Mouse (Mus musculus): ENCODE data around the gene Fxr2. TPM values are rescaled to one million over a fixed set of nuclear protein-coding genes. Genes with fewer than 3 reads are reported as not detected.
"Not testable (repeated sequence)": the region's sequence is repeated elsewhere in the genome, so short reads cannot be mapped to it uniquely, and the experiment has no call there.

The Fxr2 gene
- total and polyA plus RNA-seq, 2 experiments: 18.1 to 33.9 TPM

- H3K27ac ChIP-seq (replicated peaks; ENCODE audit: insufficient read depth, low read depth, low read length): peak within 1 kb of the TSS; percentile 88
- peak; percentile 68 for DNase-seq (ENCODE audit: extremely low read depth, low read depth, low spot score)
- WGBS: under 1% methylated on average over 20 of the region's 20 CpGs
Observed at GRCm38 (mm10) chr11:69621571-69622268, 11.1 kb upstream of the Fxr2 start, which contains the start of gene Sat2. Sat2 (plus strand) TSS chr11:69622024.

GRCm38 (mm10) chr11:69622406-69622805, 10.4 kb upstream of the Fxr2 start:
- TF ChIP-seq POLR2A (IDR thresholded peaks at IDR 0.05; ENCODE audit: extremely low read depth, insufficient read depth, low read length) (no peak), CTCF (IDR thresholded peaks at IDR 0.05; ENCODE audit: low read depth, low read length) (no peak)
- H3K79me2 ChIP-seq (ENCODE audit: control insufficient read depth, insufficient read depth, low read length): no peaks in the 10 kb centered on the region
- H3K4me3 ChIP-seq (ENCODE audit: insufficient read depth, low read depth, low read length): peak overlapping the region; percentile 58
- WGBS: 6% methylated on average over 6 of the region's 6 CpGs
- no peaks in the 10 kb centered on the region for H3K36me3 ChIP-seq (ENCODE audit: control insufficient read depth, insufficient read depth, low read length)
- peak overlapping the region; percentile 73 for H3K9ac ChIP-seq (ENCODE audit: low read depth, low read length)
- peak; percentile 43 for DNase-seq (ENCODE audit: extremely low read depth, low read depth, low spot score)
- H3K27me3 ChIP-seq (ENCODE audit: control insufficient read depth, insufficient read depth, low read length): no peaks in the 10 kb centered on the region
- peaks cover 2% of the 10 kb centered on the region; the same call in 1 of the 2 replicates for H3K4me1 ChIP-seq (ENCODE audit: control insufficient read depth, insufficient read depth, low read length)
- H3K27ac ChIP-seq (replicated peaks; ENCODE audit: insufficient read depth, low read depth, low read length): peak overlapping the region; percentile 88

More at GRCm38 (mm10) chr11:69621571-69622268, 11.1 kb upstream of the Fxr2 start, which contains the start of gene Sat2:
- TF ChIP-seq CTCF (IDR thresholded peaks at IDR 0.05; ENCODE audit: low read depth, low read length) (no peak), POLR2A (IDR thresholded peaks at IDR 0.05; ENCODE audit: extremely low read depth, insufficient read depth, low read length) (no peak)
- Histone ChIP-seq H3K4me3 (ENCODE audit: insufficient read depth, low read depth, low read length) (peak within 1 kb of the TSS; percentile 58), H3K9ac (ENCODE audit: low read depth, low read length) (peak within 1 kb of the TSS; percentile 73), H3K36me3 (ENCODE audit: control insufficient read depth, insufficient read depth, low read length) (no peaks in the 10 kb centered on the region), H3K4me1 (ENCODE audit: control insufficient read depth, insufficient read depth, low read length) (peaks cover 2% of the 10 kb centered on the region; the same call in 1 of the 2 replicates), H3K27me3 (ENCODE audit: control insufficient read depth, insufficient read depth, low read length) (no peaks in the 10 kb centered on the region), H3K79me2 (ENCODE audit: control insufficient read depth, insufficient read depth, low read length) (no peaks in the 10 kb centered on the region)

- 34% methylated on average over 4 of the region's 4 CpGs for WGBS
- H3K4me1 ChIP-seq (ENCODE audit: control insufficient read depth, insufficient read depth, low read length): peaks cover 2% of the 10 kb centered on the region; the same call in 1 of the 2 replicates
- H3K9ac ChIP-seq (ENCODE audit: low read depth, low read length): no peak overlapping the region
- H3K79me2 ChIP-seq (ENCODE audit: control insufficient read depth, insufficient read depth, low read length): no peaks in the 10 kb centered on the region
- TF ChIP-seq CTCF (IDR thresholded peaks at IDR 0.05; ENCODE audit: low read depth, low read length): no peak
- no peak for TF ChIP-seq POLR2A (IDR thresholded peaks at IDR 0.05; ENCODE audit: extremely low read depth, insufficient read depth, low read length)
- H3K36me3 ChIP-seq (ENCODE audit: control insufficient read depth, insufficient read depth, low read length): no peaks in the 10 kb centered on the region
- peak; percentile 51 for DNase-seq (ENCODE audit: extremely low read depth, low read depth, low spot score)
- H3K27ac ChIP-seq (replicated peaks; ENCODE audit: insufficient read depth, low read depth, low read length): no peak overlapping the region
- no peak overlapping the region for H3K4me3 ChIP-seq (ENCODE audit: insufficient read depth, low read depth, low read length)
- H3K27me3 ChIP-seq (ENCODE audit: control insufficient read depth, insufficient read depth, low read length): no peaks in the 10 kb centered on the region
Observed at GRCm38 (mm10) chr11:69623006-69623405, 9.8 kb upstream of the Fxr2 start.

- not testable (repeated sequence) for DNase-seq (ENCODE audit: extremely low read depth, low read depth, low spot score); H3K36me3 ChIP-seq (ENCODE audit: control insufficient read depth, insufficient read depth, low read length); H3K79me2 ChIP-seq (ENCODE audit: control insufficient read depth, insufficient read depth, low read length); H3K27ac ChIP-seq (replicated peaks; ENCODE audit: insufficient read depth, low read depth, low read length); H3K27me3 ChIP-seq (ENCODE audit: control insufficient read depth, insufficient read depth, low read length); H3K4me3 ChIP-seq (ENCODE audit: insufficient read depth, low read depth, low read length); H3K9ac ChIP-seq (ENCODE audit: low read depth, low read length); H3K4me1 ChIP-seq (ENCODE audit: control insufficient read depth, insufficient read depth, low read length)
- 72% methylated on average over 2 of the region's 2 CpGs for WGBS
Observed at GRCm38 (mm10) chr11:69624339-69624738, 8.5 kb upstream of the Fxr2 start.

GRCm38 (mm10) chr11:69628286-69628685, 4.5 kb upstream of the Fxr2 start:
- WGBS: 34% methylated on average over 6 of the region's 6 CpGs
- Histone ChIP-seq H3K27me3 (ENCODE audit: control insufficient read depth, insufficient read depth, low read length) (no peaks in the 10 kb centered on the region), H3K4me1 (ENCODE audit: control insufficient read depth, insufficient read depth, low read length) (no peaks in the 10 kb centered on the region), H3K4me3 (ENCODE audit: insufficient read depth, low read depth, low read length) (no peak overlapping the region; the same call in 1 of the 2 replicates), H3K36me3 (ENCODE audit: control insufficient read depth, insufficient read depth, low read length) (no peaks in the 10 kb centered on the region), H3K27ac (replicated peaks; ENCODE audit: insufficient read depth, low read depth, low read length) (no peak overlapping the region), H3K9ac (ENCODE audit: low read depth, low read length) (no peak overlapping the region), H3K79me2 (ENCODE audit: control insufficient read depth, insufficient read depth, low read length) (peaks cover 3% of the 10 kb centered on the region; the same call in 1 of the 2 replicates)
- DNase-seq (ENCODE audit: extremely low read depth, low read depth, low spot score): peak; percentile 69
- no peak for TF ChIP-seq POLR2A (IDR thresholded peaks at IDR 0.05; ENCODE audit: extremely low read depth, insufficient read depth, low read length)
- TF ChIP-seq CTCF (IDR thresholded peaks at IDR 0.05; ENCODE audit: low read depth, low read length): peak; percentile 89

- no peaks in the 10 kb centered on the region for H3K27me3 ChIP-seq (ENCODE audit: control insufficient read depth, insufficient read depth, low read length)
- no peak overlapping the region for H3K4me3 ChIP-seq (ENCODE audit: insufficient read depth, low read depth, low read length)
- peaks cover 9% of the 10 kb centered on the region; the same call in 1 of the 2 replicates for H3K79me2 ChIP-seq (ENCODE audit: control insufficient read depth, insufficient read depth, low read length)
- TF ChIP-seq CTCF (IDR thresholded peaks at IDR 0.05; ENCODE audit: low read depth, low read length) (peak; percentile 39), POLR2A (IDR thresholded peaks at IDR 0.05; ENCODE audit: extremely low read depth, insufficient read depth, low read length) (no peak)
- DNase-seq (ENCODE audit: extremely low read depth, low read depth, low spot score): peak; percentile 48
- no peak overlapping the region for H3K9ac ChIP-seq (ENCODE audit: low read depth, low read length)
- no peak overlapping the region for H3K27ac ChIP-seq (replicated peaks; ENCODE audit: insufficient read depth, low read depth, low read length)
- peaks cover 6% of the 10 kb centered on the region for H3K4me1 ChIP-seq (ENCODE audit: control insufficient read depth, insufficient read depth, low read length)
- WGBS: 40% methylated on average over 1 of the region's 1 CpGs
- no peaks in the 10 kb centered on the region for H3K36me3 ChIP-seq (ENCODE audit: control insufficient read depth, insufficient read depth, low read length)
Observed at GRCm38 (mm10) chr11:69629802-69630201, 3.0 kb upstream of the Fxr2 start.
